Mouse (Mus musculus) small intestine, adult 2 months (tissue): ENCODE data around the gene Chrna1.

Experiments used
- CTCF ChIP-seq: fragments of 200-500 bp; IDR thresholded peaks from 2 replicates; pipeline ENCODE4 v1.5.1; 2012; ENCODE audit warnings: low read depth, mild to moderate bottlenecking, control low read depth, inconsistent platforms, low read length, moderate library complexity, mixed read lengths; ENCODE audit not compliant: insufficient replicate concordance, insufficient read length; ENCODE audit errors: extremely low read depth
- POLR2A ChIP-seq: fragments of 200-500 bp; IDR thresholded peaks from 2 replicates; pipeline ENCODE4 v1.6.1; 2012; ENCODE audit warnings: low read depth, mild to moderate bottlenecking, control low read depth, inconsistent platforms, low read length, moderate library complexity

GRCm38 (mm10) chr2:73607609-73608008, 27.5 kb upstream of the Chrna1 start:
- TF ChIP-seq CTCF (no peak), POLR2A (no peak)
